Mouse (Mus musculus) heart, postnatal 0 days (tissue): ENCODE data around the gene Birc3. TPM values are rescaled to one million over a fixed set of nuclear protein-coding genes. Genes with fewer than 3 reads are reported as not detected.

Experiments used
- ATAC-seq: fragments of 200-750 bp; cut with Nextera tagmentation; 2 replicates; pipeline ENCODE4 v1.8.0; 2017; ENCODE audit warnings: low read depth, moderate number of reproducible peaks, moderate library complexity; ENCODE audit not compliant: insufficient read depth
- DNase-seq: peaks from one replicate; pipeline ENCODE4 v3.0.0-alpha.2; 2016; ENCODE audit warnings: low spot score
- H3K27ac ChIP-seq: fragments of 300-500 bp; sonication (generic); 2 replicates; pipeline ENCODE4 v1.5.1; 2014; ENCODE audit warnings: low read depth, mild to moderate bottlenecking
- H3K27me3 ChIP-seq: fragments of 300-500 bp; sonication (generic); 2 replicates; pipeline ENCODE4 v1.6.1; 2014; ENCODE audit warnings: low read length, mixed read lengths; ENCODE audit not compliant: control insufficient read depth, insufficient read depth
- H3K36me3 ChIP-seq: fragments of 300-500 bp; sonication (generic); replicated peaks from 2 replicates; pipeline ENCODE4 v1.6.1; 2014; ENCODE audit warnings: low read length, mixed read lengths; ENCODE audit not compliant: control insufficient read depth, insufficient read depth
- H3K4me1 ChIP-seq: fragments of 300-500 bp; sonication (generic); 2 replicates; pipeline ENCODE4 v1.6.1; 2014; ENCODE audit warnings: antibody characterized with exemption; ENCODE audit not compliant: control insufficient read depth, insufficient read depth
- H3K4me2 ChIP-seq: fragments of 300-500 bp; sonication (generic); 2 replicates; pipeline ENCODE4 v1.6.1; 2014; ENCODE audit warnings: low read depth, mild to moderate bottlenecking, low read length, moderate library complexity
- H3K4me3 ChIP-seq: fragments of 300-500 bp; sonication (generic); 2 replicates; pipeline ENCODE4 v1.5.1; 2014; ENCODE audit warnings: low read depth, low read length
- H3K9ac ChIP-seq: fragments of 300-500 bp; sonication (generic); replicated peaks from 2 replicates; pipeline ENCODE4 v1.6.1; 2014; ENCODE audit warnings: low read depth, low read length, mixed read lengths
- H3K9me3 ChIP-seq: fragments of 300-500 bp; sonication (generic); replicated peaks from 2 replicates; pipeline ENCODE4 v1.6.1; 2016; ENCODE audit warnings: low read length; ENCODE audit not compliant: control insufficient read depth
- CTCF ChIP-seq: IDR thresholded peaks from 2 replicates; pipeline ENCODE4 v1.5.1; 2016; ENCODE audit warnings: antibody characterized with exemption, control low read depth, low read depth
- EP300 ChIP-seq: IDR thresholded peaks from 2 replicates; pipeline ENCODE4 v1.6.1; 2016; ENCODE audit warnings: antibody characterized with exemption, low read depth
- WGBS: fragments of 180-500 bp; shearing (Covaris S2); extraction: QIAGEN DNeasy Blood & Tissue Kit; methylation state at CpG from one replicate; pipeline ENCODE4 v1.1.7; 2014; 5-methylcytosine and 5-hydroxymethylcytosine counted together
- polyA plus RNA-seq: library from polyadenylated mRNA; unstranded; fragments of >200 nt; fragmentation: Nextera tagmentation; extraction: Ambion mirVana; gene quantifications from 2 replicates; pipeline ENCODE4 v1.2.1, GENCODE M21; 2015
- total RNA-seq: library from RNA; depleted of rRNA; stranded (reverse); fragments of >200 nt; gene quantifications from 2 replicates; pipeline ENCODE4 v1.2.3, GENCODE M21; 2014; ENCODE audit warnings: low replicate concordance

The Birc3 gene
- total and polyA plus RNA-seq, 2 experiments from 2014 or later: 3.9 to 7.1 TPM

DNA sequence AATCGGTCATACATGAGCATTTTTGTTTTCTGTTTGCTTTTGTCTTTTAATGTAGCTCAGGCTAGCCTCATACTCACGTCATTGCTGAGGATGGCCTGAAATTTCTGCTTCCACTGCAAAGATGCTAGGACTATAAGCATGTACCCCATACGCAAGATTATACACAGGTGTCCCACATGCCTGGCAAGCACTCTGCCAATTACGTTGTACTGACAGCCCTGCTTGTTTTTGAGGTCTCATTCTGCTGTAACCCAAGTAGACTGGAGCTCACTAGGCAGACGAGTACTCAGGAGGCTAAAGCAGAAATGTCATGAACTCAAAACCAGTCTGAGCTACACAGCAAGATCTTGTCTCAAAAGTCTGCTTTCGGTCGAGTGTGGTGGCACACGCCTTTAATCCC lies 21.1 kb downstream of the Birc3 start:
- Histone ChIP-seq H3K9me3 (no peaks in the 10 kb centered on the region), H3K27ac (no peak overlapping the region), H3K36me3 (peaks cover 12% of the 10 kb centered on the region), H3K9ac (no peak overlapping the region), H3K4me3 (no peak overlapping the region), H3K4me2 (no peak overlapping the region), H3K27me3 (no peaks in the 10 kb centered on the region), H3K4me1 (no peaks in the 10 kb centered on the region)
- TF ChIP-seq EP300: no peak
- TF ChIP-seq CTCF: no peak
- 87% methylated on average over 8 of the region's 8 CpGs for WGBS
- ATAC-seq: no peak
- DNase-seq: no peak

DNA sequence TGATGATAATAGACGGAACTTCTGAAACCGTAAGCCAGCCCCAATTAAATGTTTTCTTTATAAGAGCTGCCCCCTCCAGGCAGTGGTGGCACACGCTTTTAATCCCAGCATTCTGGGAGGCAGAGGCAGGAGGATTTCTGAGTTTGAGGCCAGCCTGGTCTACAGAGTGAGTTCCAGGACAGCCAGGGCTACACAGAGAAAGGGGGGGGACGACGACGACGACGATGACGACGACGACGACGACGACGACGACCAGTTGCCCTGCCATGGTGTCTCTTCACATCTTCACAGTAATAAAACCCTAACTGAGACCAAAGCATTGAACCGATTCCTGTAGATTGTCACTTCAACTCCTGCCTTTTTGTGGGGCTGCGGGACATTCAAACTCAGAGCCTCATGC lies 24.8 kb downstream of the Birc3 start:
- H3K4me3 ChIP-seq: no peak overlapping the region
- H3K9me3 ChIP-seq: no peaks in the 10 kb centered on the region
- peaks cover 12% of the 10 kb centered on the region for H3K36me3 ChIP-seq
- no peak overlapping the region for H3K9ac ChIP-seq
- H3K27me3 ChIP-seq: no peaks in the 10 kb centered on the region
- 89% methylated on average over 18 of the region's 18 CpGs for WGBS
- DNase-seq: no peak
- no peak overlapping the region for H3K27ac ChIP-seq
- no peak for ATAC-seq
- no peak for TF ChIP-seq CTCF
- TF ChIP-seq EP300: no peak
- no peak overlapping the region for H3K4me2 ChIP-seq
- no peaks in the 10 kb centered on the region for H3K4me1 ChIP-seq

DNA sequence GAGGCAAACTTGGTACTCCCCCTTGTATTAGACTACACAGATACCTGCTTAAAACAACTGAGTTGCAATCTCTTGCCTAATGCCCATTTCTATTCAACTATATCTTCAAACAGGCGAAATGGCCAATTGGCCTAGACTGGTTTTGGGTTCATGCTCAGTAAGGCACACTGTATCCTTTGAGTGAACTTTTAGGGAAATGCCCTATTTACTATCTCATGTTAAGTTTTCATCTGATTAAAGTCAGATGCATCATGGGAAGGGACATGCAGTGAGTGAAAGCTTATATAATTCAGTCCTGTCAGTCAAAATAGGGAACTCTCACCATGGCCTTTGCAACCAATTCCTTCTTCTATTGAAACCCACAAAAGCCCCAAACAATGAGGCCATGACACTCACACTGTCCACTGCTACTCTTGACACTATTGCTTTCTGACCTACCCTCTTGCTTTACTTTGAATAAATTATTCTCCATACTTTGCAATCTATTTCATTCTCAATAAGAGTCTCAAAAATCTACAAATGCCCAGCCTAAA lies 26.3 kb downstream of the Birc3 start:
- DNase-seq (no peak), ATAC-seq (no peak)
- H3K9me3 ChIP-seq: no peaks in the 10 kb centered on the region
- H3K4me2 ChIP-seq: no peak overlapping the region
- H3K4me1 ChIP-seq: no peaks in the 10 kb centered on the region
- 92% methylated on average over 1 of the region's 1 CpGs for whole genome bisulfite sequencing
- TF ChIP-seq EP300 (no peak), CTCF (no peak)
- no peak overlapping the region for H3K4me3 ChIP-seq
- no peak overlapping the region for H3K9ac ChIP-seq
- H3K27me3 ChIP-seq: no peaks in the 10 kb centered on the region
- no peak overlapping the region for H3K27ac ChIP-seq
- H3K36me3 ChIP-seq: peaks cover 12% of the 10 kb centered on the region

DNA sequence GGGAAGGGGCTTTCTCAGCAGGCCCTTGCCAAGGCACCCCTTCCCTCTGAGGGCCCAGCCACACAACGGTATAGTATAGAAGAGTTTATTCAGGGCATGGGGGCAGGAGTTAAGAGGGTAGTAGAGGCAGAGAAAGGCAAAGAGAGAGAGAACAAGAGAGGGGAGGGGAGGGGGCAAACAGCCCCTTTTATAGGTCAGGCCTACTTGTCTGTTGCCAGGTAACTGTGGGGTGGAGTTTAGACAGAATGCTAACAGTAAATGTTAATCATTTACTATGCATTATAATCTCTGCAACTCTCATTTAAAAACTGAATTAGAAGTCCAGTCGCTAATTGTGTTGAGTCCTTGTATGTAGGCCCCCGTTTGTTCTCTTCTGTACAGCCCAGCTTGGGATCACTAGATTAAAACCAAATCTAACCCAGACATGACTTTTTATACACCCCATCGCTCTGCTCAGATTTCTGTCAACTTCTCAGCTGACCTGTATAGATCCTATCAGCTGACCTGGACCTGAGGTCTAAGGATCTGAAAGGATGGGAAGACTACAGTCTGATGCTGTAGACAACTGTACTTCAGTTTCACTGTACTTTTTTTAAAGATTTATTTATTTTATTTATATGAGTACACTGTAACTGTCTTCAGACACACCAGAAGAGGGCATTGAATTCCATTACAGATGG lies 27.6 kb downstream of the Birc3 start:
- H3K36me3 ChIP-seq: peaks cover 12% of the 10 kb centered on the region
- TF ChIP-seq EP300: no peak
- TF ChIP-seq CTCF: no peak
- DNase-seq: no peak
- no peak overlapping the region for H3K4me2 ChIP-seq
- H3K9ac ChIP-seq: no peak overlapping the region
- H3K9me3 ChIP-seq: no peaks in the 10 kb centered on the region
- H3K4me1 ChIP-seq: no peaks in the 10 kb centered on the region
- ATAC-seq: no peak
- H3K27ac ChIP-seq: no peak overlapping the region
- H3K27me3 ChIP-seq: no peaks in the 10 kb centered on the region
- 79% methylated on average over 4 of the region's 4 CpGs for WGBS
- no peak overlapping the region for H3K4me3 ChIP-seq

DNA sequence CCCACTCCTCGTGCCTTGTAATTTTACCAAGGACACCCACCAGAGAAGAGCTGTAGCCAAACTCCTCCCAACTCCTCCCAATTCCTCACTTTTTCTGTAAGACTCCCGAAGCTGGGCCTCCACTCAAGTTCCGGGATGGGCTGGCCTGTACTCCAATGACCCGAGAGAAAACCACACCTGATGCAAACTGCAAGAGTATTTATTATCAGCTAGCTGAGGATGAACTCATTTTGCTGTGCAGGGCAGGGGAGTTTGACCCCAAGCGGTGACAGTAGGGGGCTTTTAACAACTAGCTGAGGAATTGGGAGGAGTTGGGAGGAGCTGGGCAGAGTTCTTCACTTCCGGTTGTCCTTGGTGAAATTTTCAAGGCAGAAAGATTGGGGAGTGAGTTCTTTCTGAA lies 31.8 kb downstream of the Birc3 start:
- H3K4me3 ChIP-seq: no peak overlapping the region
- H3K27me3 ChIP-seq: no peaks in the 10 kb centered on the region
- TF ChIP-seq EP300 (no peak), CTCF (no peak)
- no peak overlapping the region for H3K27ac ChIP-seq
- H3K9me3 ChIP-seq: no peaks in the 10 kb centered on the region
- DNase-seq (no peak), ATAC-seq (no peak)
- no peak overlapping the region for H3K9ac ChIP-seq
- no peak overlapping the region for H3K4me2 ChIP-seq
- no peaks in the 10 kb centered on the region for H3K4me1 ChIP-seq
- no peaks in the 10 kb centered on the region for H3K36me3 ChIP-seq
- 52% methylated on average over 6 of the region's 6 CpGs for WGBS
